Mouse (Mus musculus) testis, adult 2 months (tissue): Measurements from ENCODE around the gene Slc25a5. TPM values are rescaled to one million over a fixed set of nuclear protein-coding genes. Genes with fewer than 3 reads are reported as not detected.

Experiments used
- H3K27ac ChIP-seq: fragments of 200-500 bp; 2 replicates; pipeline ENCODE4 v1.5.1; 2012; ENCODE audit warnings: low read depth, low read length; ENCODE audit not compliant: control insufficient read depth, insufficient read depth
- H3K27me3 ChIP-seq: fragments of 200-500 bp; 2 replicates; pipeline ENCODE4 v1.6.1; 2012; ENCODE audit warnings: mild to moderate bottlenecking, low read length, moderate library complexity; ENCODE audit not compliant: control insufficient read depth, insufficient read depth
- H3K36me3 ChIP-seq: fragments of 200-500 bp; 2 replicates; pipeline ENCODE4 v1.6.1; 2012; ENCODE audit warnings: mild to moderate bottlenecking, low read length; ENCODE audit not compliant: control insufficient read depth, insufficient read depth
- H3K4me1 ChIP-seq: fragments of 200-500 bp; 2 replicates; pipeline ENCODE4 v1.6.1; 2012; ENCODE audit warnings: low read length; ENCODE audit not compliant: control insufficient read depth, insufficient read depth
- H3K4me3 ChIP-seq: fragments of 200-500 bp; 2 replicates; pipeline ENCODE4 v1.5.1; 2012; ENCODE audit warnings: low read depth, mild to moderate bottlenecking, low read length, moderate library complexity, mixed read lengths; ENCODE audit not compliant: control insufficient read depth
- CTCF ChIP-seq: fragments of 200-500 bp; IDR thresholded peaks from 2 replicates; pipeline ENCODE4 v1.5.1; 2012; ENCODE audit warnings: low read depth, mild to moderate bottlenecking, inconsistent platforms, low read length, moderate library complexity; ENCODE audit not compliant: control insufficient read depth, insufficient read depth, insufficient replicate concordance
- POLR2A ChIP-seq: fragments of 200-500 bp; IDR thresholded peaks from 2 replicates; pipeline ENCODE4 v1.6.1; 2012; ENCODE audit warnings: low read depth, mild to moderate bottlenecking, inconsistent platforms, low read length, moderate library complexity; ENCODE audit not compliant: control insufficient read depth
- polyA plus RNA-seq: library from polyadenylated mRNA; depleted of rRNA; stranded (reverse); fragments of >200 nt; gene quantifications from 2 replicates; pipeline ENCODE4 v1.2.3, GENCODE M21; 2012

Gene Slc25a5
- polyA plus RNA-seq, 1 experiment = 65.1 TPM

DNA sequence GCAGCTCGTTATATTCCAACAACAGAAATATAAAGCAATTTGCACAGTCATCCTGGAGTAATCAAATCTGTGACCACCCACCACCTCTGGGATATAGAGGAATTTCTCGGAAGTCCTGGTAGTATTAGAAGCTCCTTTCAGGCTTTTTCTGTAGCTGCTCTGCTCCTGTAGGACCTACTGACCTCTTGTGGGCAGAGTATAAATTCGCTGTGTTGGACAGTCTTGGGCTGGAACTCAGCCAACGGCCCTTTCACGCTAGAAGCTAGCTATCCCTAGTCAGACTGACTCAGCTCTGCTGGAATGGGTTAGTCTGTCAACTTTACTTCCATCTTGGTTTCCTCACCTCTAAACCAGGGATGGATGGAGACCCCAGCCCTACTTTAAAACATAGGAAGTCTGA is 34.8 kb downstream of the Slc25a5 start:
- no peak overlapping the region for H3K27ac ChIP-seq
- H3K36me3 ChIP-seq = no peaks in the 10 kb centered on the region
- no peaks in the 10 kb centered on the region; the same call in 1 of the 2 replicates for H3K4me1 ChIP-seq
- TF ChIP-seq CTCF (no peak), POLR2A (no peak)
- H3K27me3 ChIP-seq = no peaks in the 10 kb centered on the region
- H3K4me3 ChIP-seq = no peak overlapping the region

DNA sequence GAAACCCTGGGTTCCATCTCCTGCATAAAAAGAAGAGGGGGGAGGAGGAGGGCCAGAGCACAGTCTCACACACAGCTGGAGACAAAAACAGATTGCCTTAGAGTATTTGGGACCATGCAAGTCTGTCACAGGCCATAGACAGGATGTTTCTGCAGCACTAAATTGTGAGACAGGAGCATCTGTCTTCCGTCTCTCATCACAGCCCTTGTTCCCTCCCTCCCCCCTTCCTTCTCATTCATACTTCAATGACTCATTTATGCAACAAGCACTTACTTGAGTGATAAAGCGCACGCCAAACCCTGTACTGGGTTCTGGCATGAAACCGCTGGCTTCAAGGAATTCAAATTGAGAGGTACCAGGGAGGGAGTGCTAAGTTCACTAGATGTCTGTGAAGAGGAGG is 36.2 kb downstream of the Slc25a5 start:
- TF ChIP-seq POLR2A (no peak), CTCF (no peak)
- H3K4me1 ChIP-seq = no peaks in the 10 kb centered on the region; the same call in 1 of the 2 replicates
- no peaks in the 10 kb centered on the region for H3K27me3 ChIP-seq
- H3K27ac ChIP-seq = no peak overlapping the region
- H3K4me3 ChIP-seq = no peak overlapping the region
- H3K36me3 ChIP-seq = no peaks in the 10 kb centered on the region

DNA sequence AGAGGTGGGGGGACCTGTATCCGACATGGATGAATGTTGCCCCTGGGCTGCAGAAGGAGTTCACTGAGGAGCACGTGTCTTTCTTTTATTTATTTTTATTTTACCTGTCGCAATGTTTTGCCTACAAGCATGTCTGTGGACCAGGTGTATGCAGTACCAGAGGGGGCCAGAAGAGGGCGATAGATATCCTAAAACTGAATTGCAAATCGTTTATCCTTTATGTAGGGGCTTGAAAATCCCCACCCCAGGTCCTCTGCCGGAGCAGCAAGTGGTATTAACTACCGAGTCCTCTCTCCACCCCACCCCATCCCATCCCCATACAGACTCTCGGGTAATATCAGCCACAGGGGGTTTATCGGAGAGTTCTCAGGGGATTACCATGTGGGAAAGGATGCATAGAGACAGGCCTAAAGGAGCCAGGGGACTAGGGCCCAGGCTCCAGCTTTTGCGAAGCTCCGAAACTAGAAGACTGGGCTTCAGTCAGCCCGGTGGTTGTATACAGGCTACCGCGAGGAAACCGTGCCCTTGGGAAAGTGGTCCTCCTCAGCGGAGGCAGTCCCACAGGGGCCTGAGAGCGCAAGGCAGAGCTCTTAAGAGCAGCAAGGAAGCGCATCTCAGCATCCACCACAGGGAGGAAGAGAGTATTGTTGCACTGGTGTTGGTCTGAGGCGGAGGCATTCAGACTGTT is 38.1 kb downstream of the Slc25a5 start:
- Histone ChIP-seq H3K27ac (no peak overlapping the region), H3K4me1 (no peaks in the 10 kb centered on the region; the same call in 1 of the 2 replicates), H3K4me3 (no peak overlapping the region), H3K36me3 (no peaks in the 10 kb centered on the region), H3K27me3 (no peaks in the 10 kb centered on the region)
- no peak for TF ChIP-seq CTCF
- TF ChIP-seq POLR2A = no peak

DNA sequence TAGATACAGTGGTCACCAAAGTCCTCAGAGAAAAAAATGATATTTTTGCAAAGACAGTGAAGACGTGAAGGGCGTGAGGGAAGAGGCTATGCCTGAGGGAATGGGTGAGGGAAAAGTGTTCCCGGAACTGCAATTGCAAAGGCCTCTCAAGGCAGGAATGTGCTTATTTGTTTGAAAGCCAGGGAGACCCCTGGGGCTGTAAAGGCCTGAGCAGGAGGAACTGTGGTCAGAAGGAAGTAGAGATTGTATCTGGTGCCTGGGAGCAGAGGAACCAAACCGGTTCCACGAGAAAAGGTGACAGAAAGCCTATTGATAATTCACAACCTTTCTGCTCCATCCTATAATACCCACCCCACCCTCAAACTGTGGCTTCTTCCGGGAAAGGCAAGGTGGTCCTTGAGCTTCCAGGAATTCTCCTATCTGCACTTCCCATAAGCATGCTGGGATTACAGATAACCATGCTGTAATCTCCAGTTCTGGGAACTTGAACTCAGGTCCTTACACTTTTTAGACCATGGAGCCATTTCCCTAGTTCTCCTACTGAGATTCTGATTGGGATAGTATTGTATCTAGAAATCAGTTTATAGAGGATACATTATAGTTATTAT is 41.7 kb downstream of the Slc25a5 start:
- Histone ChIP-seq H3K27ac (no peak overlapping the region), H3K36me3 (no peaks in the 10 kb centered on the region), H3K4me1 (no peaks in the 10 kb centered on the region; the same call in 1 of the 2 replicates), H3K27me3 (no peaks in the 10 kb centered on the region), H3K4me3 (no peak overlapping the region)
- TF ChIP-seq CTCF (no peak), POLR2A (no peak)

DNA sequence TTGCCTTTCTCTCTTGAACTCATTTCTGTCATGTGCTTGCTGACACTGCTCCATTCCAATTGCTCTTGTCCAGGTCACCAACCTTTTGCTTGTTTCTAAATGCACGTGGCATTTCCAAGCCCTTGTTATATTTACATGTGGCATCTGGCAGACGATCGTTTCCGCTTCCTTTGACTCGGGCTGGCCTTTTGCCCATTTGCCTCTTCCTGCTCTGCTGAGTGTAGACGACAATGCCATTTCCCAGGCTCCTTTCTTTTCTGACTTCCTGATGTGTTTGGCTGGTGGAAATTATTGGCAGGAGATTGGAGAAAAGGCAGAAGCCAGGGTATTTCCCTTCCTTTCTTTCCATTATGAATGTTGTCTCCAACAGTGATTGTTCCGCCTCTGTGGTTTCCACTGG is 43.9 kb downstream of the Slc25a5 start:
- H3K36me3 ChIP-seq = no peaks in the 10 kb centered on the region
- no peak overlapping the region for H3K4me3 ChIP-seq
- TF ChIP-seq CTCF = no peak
- no peak for TF ChIP-seq POLR2A
- H3K27ac ChIP-seq = no peak overlapping the region
- no peaks in the 10 kb centered on the region for H3K27me3 ChIP-seq
- no peaks in the 10 kb centered on the region for H3K4me1 ChIP-seq

DNA sequence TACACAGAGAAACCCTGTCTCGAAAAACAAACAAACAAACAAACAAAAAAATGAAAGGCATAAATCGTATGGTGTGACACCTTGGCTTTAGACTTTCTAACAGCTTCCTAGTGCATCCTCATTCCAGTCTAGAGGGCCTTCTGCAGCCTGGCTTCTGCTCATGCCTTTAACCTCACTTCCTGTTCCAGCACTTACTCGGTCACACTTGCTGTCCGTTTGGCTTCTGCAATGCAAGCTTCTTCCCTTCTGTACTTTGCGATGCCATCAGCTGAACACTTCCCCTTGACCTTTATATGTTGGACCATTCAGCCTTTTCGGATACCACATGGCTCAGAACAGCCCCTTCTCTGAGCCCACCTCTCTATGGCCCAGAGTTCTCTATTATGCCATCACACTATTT is 46.2 kb downstream of the Slc25a5 start:
- H3K27ac ChIP-seq = no peak overlapping the region
- no peak for TF ChIP-seq POLR2A
- H3K36me3 ChIP-seq = no peaks in the 10 kb centered on the region
- no peak overlapping the region for H3K4me3 ChIP-seq
- no peaks in the 10 kb centered on the region for H3K27me3 ChIP-seq
- H3K4me1 ChIP-seq = no peaks in the 10 kb centered on the region

DNA sequence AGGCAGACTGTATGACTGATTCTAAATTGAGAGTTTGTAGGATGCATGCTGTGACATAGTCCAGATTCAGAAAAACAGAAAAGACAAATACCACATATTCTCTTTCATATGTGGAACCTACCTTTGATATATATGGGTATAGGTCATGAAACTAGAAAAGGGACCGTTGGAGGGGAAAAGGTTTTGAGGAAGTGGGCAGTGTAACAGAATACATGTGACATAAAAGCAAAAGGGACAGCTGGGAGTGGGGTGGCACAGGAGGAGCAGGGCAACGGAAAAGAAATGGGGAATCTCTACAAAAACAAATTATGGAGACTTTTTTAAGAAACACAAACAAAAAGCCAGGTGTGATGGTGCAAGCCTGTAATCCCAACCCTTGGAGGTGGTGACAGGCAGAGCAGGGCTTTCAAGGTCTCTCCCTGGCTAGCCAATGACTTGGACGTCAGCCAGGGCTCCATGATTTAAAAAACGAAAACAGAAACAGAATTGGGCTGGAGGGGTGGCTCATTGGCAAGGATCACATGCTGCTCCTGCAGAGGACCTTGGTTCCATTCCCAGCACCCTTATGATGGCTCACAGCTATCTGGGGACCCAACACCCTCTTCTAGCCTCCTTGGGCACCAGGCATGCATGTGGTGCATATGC is 48.0 kb downstream of the Slc25a5 start:
- Histone ChIP-seq H3K27ac (no peak overlapping the region), H3K27me3 (no peaks in the 10 kb centered on the region), H3K4me3 (no peak overlapping the region), H3K36me3 (no peaks in the 10 kb centered on the region), H3K4me1 (no peaks in the 10 kb centered on the region)
- TF ChIP-seq POLR2A (no peak), CTCF (no peak)
